Mouse (Mus musculus) liver, embryonic 13.5 days (tissue): Measurements from ENCODE around the gene Nudt6. TPM values are rescaled to one million over a fixed set of nuclear protein-coding genes. Genes with fewer than 3 reads are reported as not detected.

Experiments used
- ATAC-seq: fragments of 200-750 bp; cut with Nextera tagmentation; 2 replicates; pipeline ENCODE4 v1.8.0; 2017; ENCODE audit warnings: low read depth, mild to moderate bottlenecking, moderate number of reproducible peaks, moderate library complexity
- DNase-seq: peaks from one replicate; pipeline ENCODE4 v3.0.0; 2022
- H3K27ac ChIP-seq: fragments of 300-500 bp; sonication (generic); 2 replicates; pipeline ENCODE4 v1.5.1; 2015; ENCODE audit warnings: moderate library complexity, mild to moderate bottlenecking, inconsistent platforms
- H3K27me3 ChIP-seq: fragments of 300-500 bp; sonication (generic); 2 replicates; pipeline ENCODE4 v1.6.1; 2015; ENCODE audit warnings: mild to moderate bottlenecking, inconsistent platforms
- H3K36me3 ChIP-seq: fragments of 300-500 bp; sonication (generic); 2 replicates; pipeline ENCODE4 v1.6.1; 2015; ENCODE audit warnings: mild to moderate bottlenecking, inconsistent platforms
- H3K4me1 ChIP-seq: fragments of 300-500 bp; sonication (generic); replicated peaks from 2 replicates; pipeline ENCODE4 v1.6.1; 2015; ENCODE audit warnings: inconsistent platforms
- H3K4me2 ChIP-seq: fragments of 300-500 bp; sonication (generic); 2 replicates; pipeline ENCODE4 v1.6.1; 2015; ENCODE audit warnings: inconsistent platforms, mild to moderate bottlenecking, moderate library complexity
- H3K4me3 ChIP-seq: fragments of 300-500 bp; sonication (generic); replicated peaks from 2 replicates; pipeline ENCODE4 v1.5.1; 2015; ENCODE audit warnings: mild to moderate bottlenecking, inconsistent platforms
- H3K9ac ChIP-seq: fragments of 300-500 bp; sonication (generic); 2 replicates; pipeline ENCODE4 v1.6.1; 2015; ENCODE audit warnings: mild to moderate bottlenecking, inconsistent platforms
- H3K9me3 ChIP-seq: fragments of 300-500 bp; sonication (generic); replicated peaks from 2 replicates; pipeline ENCODE4 v1.6.1; 2016; ENCODE audit warnings: inconsistent platforms
- WGBS: fragments of 180-500 bp; shearing (Covaris S2); methylation state at CpG from one replicate; pipeline ENCODE4 v1.1.7; 2015; ENCODE audit not compliant: insufficient replicate concordance; 5-methylcytosine and 5-hydroxymethylcytosine counted together
- polyA plus RNA-seq: library from polyadenylated mRNA; unstranded; fragments of >200 nt; fragmentation: Nextera tagmentation; extraction: Ambion mirVana; gene quantifications from 2 replicates; pipeline ENCODE4 v1.2.1, GENCODE M21; 2015

The Nudt6 gene
- polyA plus RNA-seq, 1 experiment from 2014 or later: 6.2 TPM

- H3K36me3 ChIP-seq: no peaks in the 10 kb centered on the region
- H3K27me3 ChIP-seq: no peaks in the 10 kb centered on the region
- H3K9ac ChIP-seq: no peak overlapping the region
- no peak for ATAC-seq
- DNase-seq: no peak
- WGBS: 69% methylated on average over 18 of the region's 18 CpGs
- no peak overlapping the region for H3K4me3 ChIP-seq
- H3K27ac ChIP-seq: no peak overlapping the region
- H3K4me2 ChIP-seq: no peak overlapping the region
- H3K4me1 ChIP-seq: no peaks in the 10 kb centered on the region
- H3K9me3 ChIP-seq: no peaks in the 10 kb centered on the region
These were observed 39.8 kb downstream of the Nudt6 start for GRCm38 (mm10) chr3:37379930-37380881.

GRCm38 (mm10) chr3:37379201-37379600, 40.8 kb downstream of the Nudt6 start:
- WGBS: 61% methylated on average over 14 of the region's 14 CpGs
- Histone ChIP-seq H3K27ac (no peak overlapping the region), H3K4me1 (no peaks in the 10 kb centered on the region), H3K4me2 (no peak overlapping the region), H3K9me3 (no peaks in the 10 kb centered on the region), H3K27me3 (no peaks in the 10 kb centered on the region), H3K4me3 (no peak overlapping the region), H3K36me3 (no peaks in the 10 kb centered on the region), H3K9ac (no peak overlapping the region)
- DNase-seq (no peak), ATAC-seq (no peak)

GRCm38 (mm10) chr3:37378412-37378811, 41.6 kb downstream of the Nudt6 start:
- Histone ChIP-seq H3K27me3 (no peaks in the 10 kb centered on the region), H3K4me2 (no peak overlapping the region), H3K36me3 (no peaks in the 10 kb centered on the region), H3K9me3 (no peaks in the 10 kb centered on the region), H3K9ac (no peak overlapping the region), H3K27ac (no peak overlapping the region), H3K4me3 (no peak overlapping the region), H3K4me1 (no peaks in the 10 kb centered on the region)
- DNase-seq (no peak), ATAC-seq (no peak)
- 66% methylated on average over 6 of the region's 6 CpGs for WGBS

GRCm38 (mm10) chr3:37377926-37378325, 42.1 kb downstream of the Nudt6 start:
- Histone ChIP-seq H3K4me3 (no peak overlapping the region), H3K4me1 (no peaks in the 10 kb centered on the region), H3K9ac (no peak overlapping the region), H3K36me3 (no peaks in the 10 kb centered on the region), H3K4me2 (no peak overlapping the region), H3K27ac (no peak overlapping the region), H3K27me3 (no peaks in the 10 kb centered on the region), H3K9me3 (no peaks in the 10 kb centered on the region)
- DNase-seq (no peak), ATAC-seq (no peak)
- WGBS: 72% methylated on average over 6 of the region's 6 CpGs

GRCm38 (mm10) chr3:37373712-37374111, 46.3 kb downstream of the Nudt6 start:
- Histone ChIP-seq H3K9ac (no peak overlapping the region), H3K27me3 (no peaks in the 10 kb centered on the region), H3K4me2 (no peak overlapping the region), H3K9me3 (0 out of 2 replicates have a peak, but pooled peaks cover 4% of the 10 kb centered on the region), H3K36me3 (no peaks in the 10 kb centered on the region), H3K27ac (no peak overlapping the region), H3K4me3 (no peak overlapping the region), H3K4me1 (no peaks in the 10 kb centered on the region)
- DNase-seq: no peak
- WGBS: 71% methylated on average over 11 of the region's 11 CpGs
- no peak for ATAC-seq

GRCm38 (mm10) chr3:37370407-37370806, 49.6 kb downstream of the Nudt6 start:
- H3K4me1 ChIP-seq: no peaks in the 10 kb centered on the region
- WGBS: 54% methylated on average over 4 of the region's 4 CpGs
- H3K9me3 ChIP-seq: 0 out of 2 replicates have a peak, but pooled peaks cover 4% of the 10 kb centered on the region
- no peak overlapping the region for H3K4me3 ChIP-seq
- H3K4me2 ChIP-seq: no peak overlapping the region
- H3K36me3 ChIP-seq: no peaks in the 10 kb centered on the region
- ATAC-seq (no peak), DNase-seq (no peak)
- H3K27ac ChIP-seq: no peak overlapping the region
- H3K27me3 ChIP-seq: no peaks in the 10 kb centered on the region
- H3K9ac ChIP-seq: no peak overlapping the region

GRCm38 (mm10) chr3:37366381-37367053, 53.5 kb downstream of the Nudt6 start:
- H3K36me3 ChIP-seq: no peaks in the 10 kb centered on the region
- no peak overlapping the region for H3K4me2 ChIP-seq
- ATAC-seq (no peak), DNase-seq (no peak)
- no peaks in the 10 kb centered on the region for H3K4me1 ChIP-seq
- H3K9ac ChIP-seq: no peak overlapping the region
- no peak overlapping the region for H3K4me3 ChIP-seq
- H3K27ac ChIP-seq: no peak overlapping the region
- 0 out of 2 replicates have a peak, but pooled peaks cover under 1% of the 10 kb centered on the region for H3K9me3 ChIP-seq
- WGBS: 35% methylated on average over 4 of the region's 4 CpGs
- H3K27me3 ChIP-seq: no peaks in the 10 kb centered on the region

- no peak for ATAC-seq
- no peaks in the 10 kb centered on the region for H3K27me3 ChIP-seq
These were observed 54.0 kb downstream of the Nudt6 start for GRCm38 (mm10) chr3:37365976-37366375.

GRCm38 (mm10) chr3:37365144-37365543, 54.9 kb downstream of the Nudt6 start:
- Histone ChIP-seq H3K4me1 (no peaks in the 10 kb centered on the region), H3K36me3 (no peaks in the 10 kb centered on the region), H3K9ac (no peak overlapping the region), H3K27me3 (no peaks in the 10 kb centered on the region), H3K27ac (no peak overlapping the region), H3K4me3 (no peak overlapping the region), H3K4me2 (no peak overlapping the region), H3K9me3 (no peaks in the 10 kb centered on the region)
- DNase-seq (no peak), ATAC-seq (no peak)
- WGBS: 49% methylated on average over 4 of the region's 4 CpGs

More at GRCm38 (mm10) chr3:37365976-37366375, 54.0 kb downstream of the Nudt6 start:
- Histone ChIP-seq H3K27ac (no peak overlapping the region), H3K9ac (no peak overlapping the region), H3K4me1 (no peaks in the 10 kb centered on the region), H3K4me3 (no peak overlapping the region), H3K9me3 (no peaks in the 10 kb centered on the region), H3K4me2 (no peak overlapping the region), H3K36me3 (no peaks in the 10 kb centered on the region)
- 48% methylated on average over 3 of the region's 3 CpGs for WGBS
- no peak for DNase-seq

- Histone ChIP-seq H3K9me3 (no peaks in the 10 kb centered on the region), H3K27me3 (peaks cover 15% of the 10 kb centered on the region), H3K4me3 (no peak overlapping the region), H3K36me3 (no peaks in the 10 kb centered on the region), H3K4me1 (no peaks in the 10 kb centered on the region), H3K4me2 (no peak overlapping the region), H3K27ac (no peak overlapping the region), H3K9ac (no peak overlapping the region)
- DNase-seq: no peak
- WGBS: 55% methylated on average over 9 of the region's 9 CpGs
- ATAC-seq: no peak
These were observed 59.3 kb downstream of the Nudt6 start for GRCm38 (mm10) chr3:37360729-37361128.
